Mouse (Mus musculus) CH12.LX (cell line): ENCODE results near the gene Tubb2b. TPM values are rescaled to one million over a fixed set of nuclear protein-coding genes. Genes with fewer than 3 reads are reported as not detected.
A peak's percentile ranks its signal among the peaks of the same experiment; 100 is the strongest.

Experiments
- DNase-seq: peaks from one replicate; pipeline ENCODE4 v3.0.0-alpha.2; 2013; ENCODE audit errors: extremely low read depth
- H3K27ac ChIP-seq: 2 replicates; pipeline ENCODE4 v1.5.1; 2012; ENCODE audit warnings: low read depth, mild to moderate bottlenecking, control low read depth, moderate library complexity; ENCODE audit not compliant: insufficient read depth
- H3K27me3 ChIP-seq: replicated peaks from 2 replicates; pipeline ENCODE3; 2012; ENCODE audit warnings: inconsistent platforms
- H3K36me3 ChIP-seq, 2 experiments: replicated peaks in 1 of 2; 2 replicates each; pipeline versions ENCODE3 to v1.6.1; 2012; ENCODE audit warnings: inconsistent platforms in 1 of 2, low read length in 1 of 2, mild to moderate bottlenecking in 1 of 2, mixed read lengths in 1 of 2, moderate library complexity in 1 of 2; ENCODE audit not compliant: control insufficient read depth in 1 of 2, insufficient read depth in 1 of 2
- H3K4me1 ChIP-seq, 2 experiments: 2 replicates each; pipeline ENCODE4 v1.6.1; 2012; ENCODE audit warnings: inconsistent platforms in 1 of 2, moderate library complexity in 1 of 2; ENCODE audit not compliant: insufficient read depth in 2 of 2, control insufficient read depth in 1 of 2
- H3K4me2 ChIP-seq: 2 replicates; pipeline ENCODE4 v1.6.1; 2012; ENCODE audit warnings: low read depth, mild to moderate bottlenecking, control low read depth; ENCODE audit not compliant: poor library complexity, insufficient read depth, severe bottlenecking
- H3K4me3 ChIP-seq, 3 experiments: fragments of 150-350 bp in 1 of 3; sonication (generic) in 1 of 3; replicated peaks in 1 of 3; 2 replicates each; pipeline versions ENCODE3 to v1.5.1; 2011 to 2012; ENCODE audit warnings: low read depth in 2 of 3, low read length in 2 of 3, mild to moderate bottlenecking in 2 of 3, moderate library complexity in 2 of 3, control low read depth in 1 of 3, improper control_type of control experiment in 1 of 3, inconsistent platforms in 1 of 3, mixed read lengths in 1 of 3; ENCODE audit not compliant: poor library complexity in 1 of 3
- H3K79me2 ChIP-seq: replicated peaks from 2 replicates; pipeline ENCODE4 v1.6.1; 2012; ENCODE audit warnings: mild to moderate bottlenecking, moderate library complexity; ENCODE audit not compliant: control insufficient read depth, poor library complexity, insufficient read depth, severe bottlenecking; ENCODE audit errors: extremely low read depth
- H3K9ac ChIP-seq: 2 replicates; pipeline ENCODE4 v1.6.1; 2012; ENCODE audit warnings: low read depth, mild to moderate bottlenecking, control low read depth, moderate library complexity; ENCODE audit not compliant: insufficient read depth
- H3K9me3 ChIP-seq: replicated peaks from 2 replicates; pipeline ENCODE3; 2012; ENCODE audit warnings: low read length, inconsistent platforms, mixed read lengths
- BHLHE40 ChIP-seq: IDR thresholded peaks from 2 replicates; pipeline ENCODE4 v1.6.1; 2011; ENCODE audit warnings: mild to moderate bottlenecking, low read depth, low read length, improper control_type of control experiment
- ELF1 ChIP-seq: IDR thresholded peaks from 2 replicates; pipeline ENCODE4 v1.6.1; 2014; ENCODE audit warnings: low read depth, mild to moderate bottlenecking, inconsistent platforms, low read length, improper control_type of control experiment
- EP300 ChIP-seq: IDR thresholded peaks from 2 replicates; pipeline ENCODE4 v1.6.1; 2011; ENCODE audit warnings: low read length, improper control_type of control experiment
- ETS1 ChIP-seq: conservative IDR thresholded peaks from 2 replicates; pipeline ENCODE4 v1.6.1; 2012; ENCODE audit warnings: low read depth, mild to moderate bottlenecking, inconsistent platforms, low read length, improper control_type of control experiment, moderate library complexity
- IRF4 ChIP-seq: IDR thresholded peaks from 2 replicates; pipeline ENCODE4 v1.6.1; 2014; ENCODE audit warnings: low read depth, mild to moderate bottlenecking, inconsistent platforms, low read length, improper control_type of control experiment
- JUN ChIP-seq: IDR thresholded peaks from 2 replicates; pipeline ENCODE4 v1.6.1; 2011; ENCODE audit warnings: low read depth, mild to moderate bottlenecking, low read length, improper control_type of control experiment, moderate library complexity; ENCODE audit not compliant: insufficient read depth
- JUND ChIP-seq: conservative IDR thresholded peaks from 2 replicates; pipeline ENCODE4 v1.6.1; 2011; ENCODE audit warnings: low read depth, low read length, improper control_type of control experiment
- MAX ChIP-seq: IDR thresholded peaks from 2 replicates; pipeline ENCODE4 v1.6.1; 2011; ENCODE audit warnings: low read length, improper control_type of control experiment
- MEF2A ChIP-seq: IDR thresholded peaks from 2 replicates; pipeline ENCODE4 v1.6.1; 2014; ENCODE audit warnings: low read depth, mild to moderate bottlenecking, inconsistent platforms, low read length, improper control_type of control experiment, borderline replicate concordance
- MYC ChIP-seq: IDR thresholded peaks from 2 replicates; pipeline ENCODE4 v1.6.1; 2011; ENCODE audit warnings: low read depth, mild to moderate bottlenecking, improper control_type of control experiment, low read length
- NELFE ChIP-seq: IDR thresholded peaks from 2 replicates; pipeline ENCODE4 v1.6.1; 2011; ENCODE audit warnings: low read depth, low read length, improper control_type of control experiment
- RCOR1 ChIP-seq: conservative IDR thresholded peaks from 2 replicates; pipeline ENCODE4 v1.6.1; 2012; ENCODE audit warnings: low read depth, mild to moderate bottlenecking, inconsistent platforms, low read length, improper control_type of control experiment
- SIN3A ChIP-seq: IDR thresholded peaks from 2 replicates; pipeline ENCODE4 v1.6.1; 2012; ENCODE audit warnings: low read length, improper control_type of control experiment, inconsistent platforms
- SMC3 ChIP-seq: IDR thresholded peaks from 2 replicates; pipeline ENCODE4 v1.6.1; 2011; ENCODE audit warnings: low read depth, low read length, improper control_type of control experiment
- TBP ChIP-seq: conservative IDR thresholded peaks from 2 replicates; pipeline ENCODE4 v1.6.1; 2011; ENCODE audit warnings: low read depth, low read length, improper control_type of control experiment
- UBTF ChIP-seq: IDR thresholded peaks from 2 replicates; pipeline ENCODE4 v1.6.1; 2012; ENCODE audit warnings: low read depth, mild to moderate bottlenecking, inconsistent platforms, low read length, improper control_type of control experiment, moderate library complexity
- USF1 ChIP-seq: IDR thresholded peaks from 2 replicates; pipeline ENCODE4 v1.6.1; 2014; ENCODE audit warnings: low read depth, mild to moderate bottlenecking, inconsistent platforms, low read length, improper control_type of control experiment
- USF2 ChIP-seq: conservative IDR thresholded peaks from 2 replicates; pipeline ENCODE4 v1.6.1; 2011; ENCODE audit warnings: low read depth, low read length, improper control_type of control experiment
- ZNF384 ChIP-seq: IDR thresholded peaks from 2 replicates; pipeline ENCODE4 v1.6.1; 2012; ENCODE audit warnings: low read depth, low read length, improper control_type of control experiment, inconsistent platforms
- dilution Hi-C: fragments of 300-500 bp; cut with MboI; formaldehyde crosslinking; loops from 2 replicates; pipeline ENCODE4 v1.14.3; 2020; ENCODE audit warnings: low sequenced_read_pairs; ENCODE audit not compliant: extremely low pct_unique_long_range_greater_than_20kb, extremely low pct_ligation_motif_present
- in situ Hi-C: fragments of 300-500 bp; cut with MboI; formaldehyde crosslinking; loops from 3 replicates; pipeline ENCODE4 v1.14.3; 2019; ENCODE audit warnings: low sequenced_read_pairs, low pct_ligation_motif_present, low pct_unique_long_range_greater_than_20kb, mixed read lengths
- polyA plus RNA-seq: library from polyadenylated mRNA; unstranded; fragments of >175 nt; gene quantifications from 2 replicates; pipeline ENCODE4 v1.2.1, GENCODE M21; 2012; ENCODE audit warnings: low read depth; ENCODE audit not compliant: insufficient read length
- total RNA-seq, 2 experiments: library from RNA; depleted of rRNA; stranded (reverse); fragments of 300-350 nt in 1 of 2; fragments of >200 nt in 1 of 2; gene quantifications; 2 replicates each; pipeline ENCODE4 v1.2.3; 2012 to 2014

Tubb2b gene
- total and polyA plus RNA-seq, 3 experiments, result 33.6 to 49.8 (median 38.4) TPM

GRCm38 (mm10) chr13:34109035-34109676 is 21.1 kb downstream of the Tubb2b start:
- in situ Hi-C loops, result no loop called here

GRCm38 (mm10) chr13:34106999-34107398 is 23.3 kb downstream of the Tubb2b start:
- no peak overlapping the region for H3K4me3 ChIP-seq
- peak overlapping the region; percentile 21; the same call in 1 of the 2 replicates for H3K4me2 ChIP-seq
- no peak overlapping the region for H3K27ac ChIP-seq
- no peaks in the 10 kb centered on the region for H3K36me3 ChIP-seq
- peaks cover 3 to 30% of the 10 kb centered on the region in 2 experiments; a peak in 3 of 4 replicates for H3K4me1 ChIP-seq
- H3K9me3 ChIP-seq, result no peaks in the 10 kb centered on the region
- in situ Hi-C loops, result no loop called here
- no peaks in the 10 kb centered on the region for H3K27me3 ChIP-seq
- H3K9ac ChIP-seq, result no peak overlapping the region
- dilution Hi-C loops, result no loop called here
- TF ChIP-seq ELF1 (peak; percentile 77), JUN (0 out of 2 replicates have a peak, but pooled peaks have one; percentile 19), USF2 (no peak), MEF2A (peak; percentile 53; the same call in 1 of the 2 replicates), IRF4 (peak; percentile 77), SMC3 (no peak), ETS1 (0 out of 2 replicates have a peak, but pooled peaks have one; percentile 11), TBP (peak; percentile 61)
- no peaks in the 10 kb centered on the region for H3K79me2 ChIP-seq
- peak; percentile 70 for DNase-seq

More at GRCm38 (mm10) chr13:34109035-34109676, 21.1 kb downstream of the Tubb2b start:
- DNase-seq, result no peak
- Histone ChIP-seq H3K4me1 (peaks cover 3 to 36% of the 10 kb centered on the region in 2 experiments; a peak in 3 of 4 replicates), H3K4me3 (no peak overlapping the region), H3K27ac (no peak overlapping the region), H3K9me3 (no peaks in the 10 kb centered on the region), H3K27me3 (no peaks in the 10 kb centered on the region), H3K79me2 (no peaks in the 10 kb centered on the region), H3K4me2 (no peak overlapping the region), H3K9ac (no peak overlapping the region), H3K36me3 (no peaks in the 10 kb centered on the region)
- dilution Hi-C loops, result no loop called here
- no peak for TF ChIP-seq BHLHE40
- TF ChIP-seq USF2, result no peak
- TF ChIP-seq USF1, result no peak
- no peak for TF ChIP-seq SIN3A
- no peak for TF ChIP-seq RCOR1
- no peak for TF ChIP-seq UBTF
- no peak for TF ChIP-seq MAX
- TF ChIP-seq ZNF384, result no peak
- TF ChIP-seq MYC, result no peak
- TF ChIP-seq SMC3, result no peak
- no peak for TF ChIP-seq NELFE
- no peak for TF ChIP-seq JUN
- TF ChIP-seq EP300, result no peak
- no peak for TF ChIP-seq JUND
